Mouse (Mus musculus) neutrophil, adult 5-6 weeks (primary cell): ENCODE measurements around the gene Shc2. TPM values are rescaled to one million over a fixed set of nuclear protein-coding genes. Genes with fewer than 3 reads are reported as not detected.

ENCODE experiments used
- ATAC-seq: fragments of 151-379, 151-347 bp; 2 replicates; pipeline ENCODE4 v1.8.0; 2017; ENCODE audit warnings: mild to moderate bottlenecking, moderate TSS enrichment; ENCODE audit not compliant: insufficient number of reproducible peaks, poor library complexity, low FRiP score, severe bottlenecking; ENCODE audit errors: extremely low read depth
- total RNA-seq: library from RNA; stranded (forward); fragments of 200-1000 nt; gene quantifications from 2 replicates; pipeline ENCODE4 v1.2.3, GENCODE M21; 2017

The Shc2 gene
- total RNA-seq, 1 experiment from 2014 or later, result not detected

- no peak for ATAC-seq
These were observed 31.9 kb upstream of the Shc2 start for GRCm38 (mm10) chr10:79669576-79670057.

GRCm38 (mm10) chr10:79668771-79669575, 31.3 kb upstream of the Shc2 start, which contains the start of gene Tpgs1:
TSS of gene Tpgs1 (plus strand) at chr10:79669369.
- ATAC-seq, result peak; percentile 78

- no peak for ATAC-seq
These were observed 30.4 kb upstream of the Shc2 start for GRCm38 (mm10) chr10:79668076-79668475.

- ATAC-seq, result no peak
These were observed 28.8 kb upstream of the Shc2 start for GRCm38 (mm10) chr10:79666493-79666892.

GRCm38 (mm10) chr10:79665051-79665450, 27.3 kb upstream of the Shc2 start:
- no peak for ATAC-seq

GRCm38 (mm10) chr10:79664131-79664665, 26.5 kb upstream of the Shc2 start, which contains the start of gene Madcam1:
TSS of gene Madcam1 (plus strand) at chr10:79664559.
- ATAC-seq, result peak; percentile 49

GRCm38 (mm10) chr10:79661861-79662260, 24.1 kb upstream of the Shc2 start:
- no peak for ATAC-seq

- no peak for ATAC-seq
These were observed 22.6 kb upstream of the Shc2 start for GRCm38 (mm10) chr10:79660298-79660697.

- ATAC-seq, result no peak
These were observed 21.1 kb upstream of the Shc2 start for GRCm38 (mm10) chr10:79658829-79659228.

GRCm38 (mm10) chr10:79654946-79655395, 17.3 kb upstream of the Shc2 start:
- ATAC-seq, result no peak

- no peak for ATAC-seq
These were observed 15.1 kb upstream of the Shc2 start for GRCm38 (mm10) chr10:79652789-79653188.

- ATAC-seq, result peak; percentile 68
These were observed 11.5 kb upstream of the Shc2 start for GRCm38 (mm10) chr10:79649070-79649751.

GRCm38 (mm10) chr10:79645711-79646110, 8.0 kb upstream of the Shc2 start, which contains the start of gene Odf3l2:
TSS of gene Odf3l2 (minus strand) at chr10:79645738.
- ATAC-seq, result no peak

- ATAC-seq, result no peak
These were observed 927 bp upstream of the Shc2 start for GRCm38 (mm10) chr10:79638486-79639204.

GRCm38 (mm10) chr10:79636287-79636686, 1.4 kb downstream of the Shc2 start:
- ATAC-seq, result no peak

- ATAC-seq, result no peak
These were observed 4.5 kb downstream of the Shc2 start for GRCm38 (mm10) chr10:79633006-79633777.

- no peak for ATAC-seq
These were observed 6.3 kb downstream of the Shc2 start for GRCm38 (mm10) chr10:79631432-79631831.

GRCm38 (mm10) chr10:79628377-79628776, 9.3 kb downstream of the Shc2 start:
- ATAC-seq, result no peak
